Mouse (Mus musculus) gastrocnemius, postnatal 10 days (tissue): ENCODE data around the gene Slc2a4. TPM values are rescaled to one million over a fixed set of nuclear protein-coding genes. Genes with fewer than 3 reads are reported as not detected.
"Not testable (repeated sequence)": the region's sequence is repeated elsewhere in the genome, so short reads cannot be mapped to it uniquely, and the experiment has no call there.

Experiments used
- DNase-seq: peaks from one replicate; pipeline ENCODE4 v3.0.0; 2021; ENCODE audit warnings: mixed read lengths
- total RNA-seq, 2 experiments: library from RNA; stranded (reverse); gene quantifications; 2 replicates each; pipeline ENCODE4 v1.2.3; 2021

Slc2a4 gene
- total RNA-seq, 2 experiments from 2014 or later, result 128 to 165 TPM

DNA sequence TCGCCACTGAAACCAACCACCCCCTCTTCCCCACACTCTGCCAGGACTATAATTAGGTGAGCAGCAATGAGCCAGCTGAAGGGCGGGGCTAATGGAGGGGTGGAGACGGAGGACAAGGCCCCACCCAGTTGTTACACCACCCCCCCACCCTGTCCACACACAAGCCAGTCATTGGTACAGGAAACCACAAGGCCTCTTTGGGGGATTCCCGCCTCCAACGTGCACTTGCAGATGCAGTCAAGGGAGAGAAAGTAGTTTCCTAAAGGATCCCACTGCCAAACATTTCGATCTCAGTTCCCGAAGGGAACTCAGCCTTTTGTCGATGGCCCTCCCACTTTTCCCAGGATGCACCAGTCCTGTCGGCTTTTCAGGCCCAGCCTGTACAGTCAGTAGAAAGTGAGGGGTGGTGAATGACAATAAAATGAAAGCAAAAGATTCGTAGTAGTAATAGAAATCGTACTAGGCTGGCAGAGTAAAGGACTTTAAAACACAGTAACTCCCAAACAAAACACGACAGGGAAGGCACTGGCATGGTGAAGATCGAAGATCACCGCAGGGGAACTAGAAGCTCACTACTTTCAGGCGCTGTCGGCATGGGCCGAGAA is 28.2 kb downstream of the Slc2a4 start:
- DNase-seq, result peak; percentile 76

DNA sequence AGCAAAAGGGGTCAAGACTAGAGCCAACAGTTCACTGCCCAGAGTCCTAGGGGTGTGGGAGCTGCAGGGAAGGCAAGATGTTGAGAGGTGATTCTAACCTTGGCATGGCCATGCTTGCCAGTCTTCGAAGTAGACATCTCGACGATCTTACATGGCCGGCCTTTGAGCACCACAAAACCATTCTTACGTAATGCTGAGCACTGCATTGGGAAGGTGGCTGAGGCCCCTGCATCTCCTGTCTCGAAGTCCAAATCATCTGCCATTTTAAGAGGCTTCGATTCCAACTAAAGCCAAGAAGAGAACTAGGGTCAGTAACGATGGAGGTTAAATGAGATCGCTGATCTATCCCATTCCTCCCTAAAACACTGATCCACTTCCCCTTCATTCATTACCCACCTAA is 28.9 kb downstream of the Slc2a4 start:
- no peak for DNase-seq

DNA sequence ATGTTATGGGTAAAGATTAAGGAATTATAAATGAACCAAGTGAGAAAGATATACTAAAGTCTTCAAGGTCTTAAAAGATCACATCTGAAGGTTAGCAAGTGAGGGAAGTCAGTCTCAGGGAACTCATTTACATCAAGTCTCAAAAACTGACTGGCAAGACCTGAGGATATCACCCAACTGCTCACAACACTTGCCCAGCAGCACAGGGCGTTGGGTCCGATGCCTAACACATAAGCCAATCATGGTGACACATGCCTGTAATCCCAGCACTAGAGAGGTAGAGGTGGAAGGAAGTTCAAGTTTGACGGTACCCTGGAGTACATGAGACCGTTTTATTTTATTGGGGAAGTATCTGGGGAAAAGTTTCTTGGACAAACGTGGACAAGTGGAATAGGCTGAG is 29.9 kb downstream of the Slc2a4 start:
- DNase-seq, result no peak

DNA sequence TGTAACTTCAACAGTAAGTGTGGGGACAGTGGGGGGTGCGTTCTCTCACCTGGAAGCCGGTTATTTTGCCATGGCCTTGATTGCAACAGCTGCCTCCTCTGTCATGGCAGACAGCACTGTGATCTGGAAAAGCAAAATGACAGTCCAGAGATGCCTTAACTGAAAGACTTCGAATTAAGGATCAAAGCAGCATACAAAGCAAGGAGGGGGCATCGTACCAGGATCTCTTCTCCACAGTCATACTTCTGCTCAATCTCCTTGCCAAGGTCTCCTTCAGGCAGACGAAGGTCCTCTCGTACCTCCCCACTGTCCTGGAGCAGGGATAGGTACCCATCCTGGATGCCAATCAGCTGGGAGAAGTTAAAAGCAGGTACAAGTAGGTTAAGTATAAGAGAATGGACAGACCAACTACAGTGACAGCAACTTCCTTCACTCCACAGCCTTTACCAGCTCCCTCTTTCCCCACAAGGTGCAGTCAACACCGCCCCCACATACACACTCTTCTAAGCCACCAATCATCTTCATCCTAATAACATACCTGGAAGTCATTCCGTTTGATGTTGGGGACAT is 30.5 kb downstream of the Slc2a4 start:
- no peak for DNase-seq

DNA sequence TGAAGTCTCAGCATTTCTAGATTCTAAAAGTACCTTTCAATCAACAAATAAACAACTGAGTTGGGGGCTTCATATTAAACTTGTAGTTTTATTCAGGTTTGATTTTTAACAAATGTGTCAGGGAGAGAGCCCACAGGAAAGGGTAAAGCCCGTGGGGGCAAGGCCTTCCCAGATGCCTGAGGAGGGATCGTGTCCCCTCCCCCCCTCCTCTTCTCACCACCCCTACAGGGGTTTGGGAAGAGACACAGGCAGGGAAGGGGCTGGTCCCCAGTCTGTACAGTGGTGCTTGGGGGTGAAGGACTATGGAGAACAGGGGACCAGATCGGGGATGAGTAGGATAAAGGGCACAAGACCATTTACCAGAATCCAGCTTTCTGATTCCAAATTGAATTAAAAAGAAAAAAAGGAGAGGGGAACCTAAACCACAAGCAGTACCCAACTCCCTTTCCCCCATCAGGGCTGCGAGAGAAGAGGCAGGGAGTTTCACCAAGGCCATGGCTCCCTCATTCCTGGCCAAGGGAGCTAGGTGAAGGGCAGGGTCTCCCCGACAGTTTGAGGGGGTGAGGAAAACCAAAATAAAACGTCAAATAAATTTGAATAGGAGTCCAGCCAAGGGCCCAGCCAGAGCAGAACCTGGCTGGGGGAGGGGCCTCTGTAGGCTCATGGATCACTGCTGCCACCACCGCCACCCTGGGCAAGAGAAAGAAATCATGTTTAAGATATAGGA is 31.2 kb downstream of the Slc2a4 start:
- not testable (repeated sequence) for DNase-seq

DNA sequence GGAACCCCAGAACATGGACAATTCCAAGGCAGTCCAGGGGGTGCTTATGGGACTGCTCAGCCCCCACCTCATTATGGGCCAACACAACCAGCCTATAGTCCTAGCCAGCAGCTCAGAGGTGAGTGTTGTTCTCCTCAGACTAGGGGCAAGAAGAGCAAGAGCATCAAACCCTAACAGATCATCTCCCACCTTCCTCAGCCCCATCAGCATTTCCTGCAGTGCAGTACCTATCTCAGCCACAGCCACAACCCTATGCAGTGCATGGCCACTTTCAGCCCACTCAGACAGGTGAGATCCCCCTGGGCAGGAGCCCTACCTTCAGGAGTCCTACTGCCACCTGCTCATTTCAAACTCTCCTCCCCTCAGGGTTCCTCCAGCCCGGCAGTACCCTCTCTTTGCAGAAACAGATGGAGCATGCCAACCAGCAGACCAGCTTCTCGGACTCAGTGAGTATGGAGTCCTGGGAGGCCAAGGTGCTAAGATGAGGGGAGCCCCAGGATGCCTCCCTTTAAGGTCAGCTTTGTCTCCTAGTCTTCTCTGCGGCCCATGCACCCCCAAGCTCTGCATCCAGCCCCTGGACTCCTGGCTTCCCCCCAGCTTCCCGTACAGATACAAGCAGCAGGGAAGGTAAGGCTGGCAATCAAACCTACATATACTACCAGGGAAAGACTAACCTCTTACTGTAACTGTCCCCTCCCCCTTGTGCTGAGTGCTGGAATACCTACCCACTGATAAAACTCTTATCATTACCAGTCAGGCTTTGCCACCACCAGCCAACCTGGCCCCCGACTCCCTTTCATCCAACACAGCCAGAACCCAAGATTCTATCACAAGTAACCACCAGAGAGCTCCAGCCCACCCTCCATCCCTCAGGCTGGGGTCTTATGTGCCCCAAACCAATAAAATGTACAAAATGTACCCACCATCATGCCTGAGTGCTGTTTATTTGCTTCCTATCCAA is 32.0 kb downstream of the Slc2a4 start:
- no peak for DNase-seq

DNA sequence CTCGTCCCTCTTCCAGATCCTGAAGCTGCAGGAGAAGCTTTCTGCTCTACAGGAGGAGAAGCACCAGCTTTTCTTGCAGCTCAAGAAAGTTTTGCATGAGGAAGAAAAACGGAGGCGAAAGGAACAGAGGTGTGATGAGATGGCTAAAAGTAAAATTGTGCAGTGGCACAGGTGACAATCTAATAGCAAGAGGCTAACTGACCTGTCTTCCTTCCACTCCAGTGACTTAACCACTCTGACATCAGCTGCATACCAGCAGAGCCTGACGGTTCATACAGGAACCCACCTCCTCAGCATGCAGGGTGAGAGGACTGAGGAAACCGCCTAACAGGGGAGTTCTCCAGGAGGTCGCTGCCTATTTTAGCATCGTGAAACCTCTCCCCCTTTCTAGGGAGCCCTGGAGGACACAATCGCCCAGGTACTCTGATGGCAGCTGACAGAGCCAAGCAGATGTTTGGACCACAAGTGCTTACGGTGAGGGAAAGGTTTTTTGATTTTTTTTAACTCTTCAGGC is 33.0 kb downstream of the Slc2a4 start:
- DNase-seq, result no peak

DNA sequence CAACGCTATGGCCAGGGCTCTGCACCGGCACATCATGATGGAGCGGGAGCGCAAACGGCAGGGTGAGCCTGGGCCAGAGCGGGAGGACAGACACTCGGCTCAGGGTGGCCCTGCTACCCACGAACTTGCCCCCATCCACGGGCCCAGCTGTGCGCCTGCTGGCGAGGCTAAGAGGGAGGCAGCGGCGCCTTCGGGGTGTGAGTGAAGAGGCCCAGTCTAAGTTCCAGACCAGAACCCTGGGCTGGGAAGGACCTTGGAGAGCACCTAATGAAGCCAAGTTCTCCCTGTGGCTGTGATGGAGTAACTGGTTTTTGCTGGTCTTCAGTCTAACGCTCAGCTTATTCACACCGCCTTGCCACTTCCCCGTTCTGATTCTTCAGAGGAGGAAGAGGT is 33.6 kb downstream of the Slc2a4 start:
- no peak for DNase-seq

DNA sequence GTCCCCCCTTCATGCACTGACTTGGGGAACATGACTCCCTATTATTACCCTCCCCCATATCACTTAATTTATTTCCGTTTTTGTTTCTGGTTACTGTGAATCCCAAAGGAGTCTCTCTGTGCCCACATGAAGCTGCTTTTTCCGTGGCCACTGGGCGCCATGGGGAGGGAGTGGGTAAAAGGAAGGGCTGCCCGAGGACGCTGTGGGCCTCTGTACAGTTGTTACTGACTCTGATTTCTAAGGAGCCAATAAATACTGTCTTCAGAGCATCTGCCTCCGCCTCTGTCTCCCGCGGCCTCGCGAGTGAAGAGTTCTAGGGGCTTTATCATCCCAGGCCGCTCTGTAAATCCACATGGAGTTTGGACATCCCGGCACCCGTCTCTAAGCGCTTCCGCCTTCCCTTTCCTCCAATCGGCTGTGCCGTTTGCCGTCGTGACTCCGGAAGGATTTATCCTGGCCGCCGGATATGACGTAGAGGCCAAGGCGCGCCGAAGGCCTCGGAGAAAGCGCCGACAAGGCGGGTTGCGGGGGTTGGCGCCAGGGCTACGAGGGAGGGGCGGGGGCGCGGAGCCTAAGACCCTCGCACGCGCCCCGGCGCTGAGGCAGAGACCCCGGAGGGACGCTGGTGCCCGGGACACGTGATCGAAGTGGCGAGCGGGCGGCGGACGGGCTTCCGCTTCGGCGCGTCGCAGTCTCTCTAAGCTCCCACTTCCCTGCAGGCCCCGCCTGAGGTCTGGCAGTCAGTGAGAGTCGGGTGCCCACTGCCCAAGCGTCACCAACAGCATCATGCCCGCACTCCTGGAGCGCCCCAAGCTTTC is 34.2 kb downstream of the Slc2a4 start, which contains the start of gene Gps2:
Gps2 (plus strand) TSS at position 335 of the 818 bp plus-strand sequence.
- DNase-seq, result peak; percentile 89

DNA sequence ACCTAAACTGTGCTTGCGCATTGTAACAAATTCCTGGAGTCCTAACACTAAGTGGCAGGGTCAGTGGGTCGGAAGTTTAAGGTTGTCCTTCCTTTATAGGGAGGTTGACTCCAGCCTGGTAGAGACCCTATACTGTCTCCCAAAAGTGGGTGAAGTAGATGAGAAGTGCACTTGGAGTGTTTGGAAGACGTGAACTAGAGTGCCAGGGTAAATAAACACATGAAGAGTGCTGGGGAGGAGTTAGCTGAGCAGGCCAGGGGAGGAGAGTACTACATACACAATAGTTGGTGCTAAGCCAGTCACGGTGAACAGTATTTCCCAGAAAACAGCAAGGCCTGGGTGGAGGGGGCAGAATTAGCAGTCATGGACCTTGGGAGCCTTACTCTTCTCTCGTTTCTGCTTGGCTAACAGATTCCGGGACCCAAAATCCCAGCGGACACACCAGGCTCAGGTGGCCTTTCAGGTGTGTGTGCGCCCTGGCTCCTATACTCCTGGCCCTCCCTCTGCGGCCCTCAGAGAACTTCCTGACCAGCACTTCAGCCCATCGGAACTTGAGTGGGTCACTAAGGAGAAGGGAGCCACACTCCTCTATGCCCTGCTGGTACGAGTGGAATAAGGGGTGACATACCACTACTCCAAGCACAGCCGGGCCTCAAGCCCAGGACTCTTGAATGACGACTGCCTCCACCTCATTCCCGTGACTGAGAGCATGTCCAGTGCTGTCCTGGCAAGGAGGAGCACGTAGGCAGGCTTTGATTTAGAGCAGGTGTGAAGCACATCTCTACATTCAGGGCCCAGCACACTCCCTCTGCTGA is 35.1 kb downstream of the Slc2a4 start:
- DNase-seq, result no peak

DNA sequence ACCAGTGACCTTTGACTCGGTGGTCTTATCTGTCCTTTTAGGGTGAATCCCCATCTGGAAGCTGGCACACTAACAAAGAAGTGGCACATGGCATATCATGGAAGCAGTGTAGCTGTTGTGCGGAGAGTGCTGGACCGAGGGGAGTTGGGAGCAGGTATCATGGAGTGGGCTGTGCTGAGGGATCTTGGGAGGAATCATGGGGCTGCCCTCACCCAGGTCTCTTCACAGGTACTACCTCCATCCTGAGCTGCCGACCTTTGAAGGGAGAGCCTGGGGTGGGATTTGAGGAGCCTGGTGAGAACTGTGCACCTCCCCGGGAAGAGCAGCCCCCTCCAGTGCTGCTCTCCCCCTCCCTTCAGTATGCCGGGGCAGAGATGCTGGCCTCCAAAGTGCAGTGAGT is 36.3 kb downstream of the Slc2a4 start:
- no peak for DNase-seq

DNA sequence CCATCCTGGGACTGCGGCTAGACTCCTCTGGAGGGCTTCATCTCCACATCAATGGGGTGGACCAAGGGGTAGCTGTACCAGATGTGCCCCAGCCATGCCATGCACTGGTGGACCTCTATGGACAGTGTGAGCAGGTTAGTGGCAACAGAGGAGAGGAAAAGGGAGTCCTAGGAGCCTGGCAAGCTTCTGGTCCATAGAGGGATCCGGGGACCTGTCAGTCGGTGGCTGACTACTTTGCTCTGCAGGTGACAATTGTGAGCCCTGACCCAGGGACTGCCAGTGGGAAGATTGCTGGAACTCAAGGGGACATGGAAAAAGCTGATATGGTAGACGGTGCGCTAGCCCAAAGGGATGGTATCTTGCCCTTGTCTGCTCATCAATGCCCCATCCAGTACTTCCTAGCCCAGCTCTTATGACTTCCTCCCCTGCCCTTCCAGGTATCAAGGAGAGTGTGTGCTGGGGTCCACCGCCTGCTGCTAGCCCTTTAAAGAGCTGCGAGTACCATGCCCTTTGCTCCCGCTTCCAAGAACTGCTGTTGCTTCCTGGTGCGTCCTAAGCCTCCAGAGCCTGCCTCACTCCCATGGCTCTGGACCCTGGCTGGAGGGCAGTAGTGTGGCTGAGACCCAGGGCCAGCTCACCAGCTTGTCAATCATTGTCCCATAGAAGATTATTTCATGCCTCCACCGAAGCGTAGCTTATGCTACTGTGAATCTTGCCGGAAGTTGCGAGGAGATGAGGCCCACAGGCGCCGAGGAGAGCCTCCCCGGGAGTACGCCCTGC is 37.0 kb downstream of the Slc2a4 start:
- no peak for DNase-seq

DNA sequence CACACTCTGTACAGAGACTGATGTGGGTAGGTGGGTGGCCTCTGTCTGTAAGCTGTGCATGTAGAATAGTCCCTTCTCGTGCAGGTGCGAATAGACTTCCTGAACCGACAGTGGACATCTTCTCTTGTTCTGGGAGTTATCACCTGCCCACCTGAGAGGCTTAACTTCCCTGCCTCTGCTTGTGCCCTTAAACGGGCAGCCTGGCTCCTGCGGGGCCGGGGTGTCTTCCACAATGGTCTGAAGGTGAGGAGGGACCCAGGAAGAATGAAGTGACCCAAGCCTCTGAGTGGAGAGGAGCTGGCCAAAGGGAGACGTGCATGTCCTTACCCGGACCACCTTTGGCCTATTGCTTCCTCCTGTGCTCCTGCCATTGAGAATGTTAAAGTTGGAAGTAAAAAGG is 37.8 kb downstream of the Slc2a4 start:
- DNase-seq, result no peak

DNA sequence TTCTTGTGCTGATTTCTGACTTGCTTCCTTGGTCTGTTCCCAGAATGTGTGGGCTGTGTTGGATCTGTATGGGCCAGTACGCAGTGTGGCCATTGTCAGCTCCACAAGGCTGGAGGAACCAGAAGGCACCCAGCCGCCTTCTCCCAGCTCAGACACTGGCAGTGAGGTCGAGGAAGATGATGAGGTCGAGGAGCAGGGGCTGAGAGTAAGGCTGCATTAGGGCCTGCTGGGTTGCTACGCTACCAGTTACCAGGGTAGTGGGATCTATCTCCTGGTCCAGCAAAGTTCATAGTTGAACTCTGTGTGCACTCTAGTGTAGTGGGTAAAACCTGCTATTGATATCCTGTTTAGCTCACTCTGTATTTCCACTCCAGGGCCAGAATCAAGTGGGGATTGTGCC is 38.8 kb downstream of the Slc2a4 start:
- DNase-seq, result no peak

DNA sequence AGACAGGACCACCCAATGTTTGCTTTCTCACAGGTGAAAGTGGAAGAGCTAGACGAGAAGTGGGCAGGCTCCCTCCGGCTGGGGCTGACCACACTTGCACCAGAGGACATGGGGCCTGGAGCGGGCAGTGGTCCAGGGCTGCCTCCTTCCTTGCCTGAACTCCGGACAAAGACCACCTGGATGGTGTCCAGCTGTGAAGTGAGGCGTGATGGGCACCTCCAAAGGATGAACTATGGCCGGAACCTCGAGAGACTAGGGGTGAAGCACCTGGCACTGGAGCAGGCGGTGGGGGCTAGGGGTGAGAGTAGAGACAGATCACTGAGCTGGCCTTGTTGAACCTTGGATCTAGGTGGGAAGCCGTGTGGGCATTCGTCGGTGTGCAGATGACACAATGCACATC is 39.3 kb downstream of the Slc2a4 start:
- DNase-seq, result no peak

DNA sequence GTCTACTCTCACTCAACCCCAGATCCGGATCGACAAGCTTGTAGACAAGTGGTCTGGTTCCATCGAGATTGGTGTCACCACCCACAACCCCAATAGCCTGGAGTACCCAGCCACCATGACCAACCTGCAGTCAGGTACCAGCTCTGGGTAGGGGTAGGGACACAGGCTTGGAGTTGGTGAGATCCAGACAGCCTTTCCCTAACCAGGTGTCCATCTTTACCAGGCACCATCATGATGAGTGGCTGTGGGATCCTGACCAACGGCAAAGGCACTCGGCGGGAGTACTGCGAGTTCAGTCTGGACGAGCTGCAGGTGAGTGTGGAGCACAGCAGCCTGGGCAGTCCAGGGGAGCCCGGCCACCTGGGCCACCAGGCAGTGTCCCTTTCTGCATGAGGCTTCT is 43.7 kb downstream of the Slc2a4 start:
- DNase-seq, result no peak

DNA sequence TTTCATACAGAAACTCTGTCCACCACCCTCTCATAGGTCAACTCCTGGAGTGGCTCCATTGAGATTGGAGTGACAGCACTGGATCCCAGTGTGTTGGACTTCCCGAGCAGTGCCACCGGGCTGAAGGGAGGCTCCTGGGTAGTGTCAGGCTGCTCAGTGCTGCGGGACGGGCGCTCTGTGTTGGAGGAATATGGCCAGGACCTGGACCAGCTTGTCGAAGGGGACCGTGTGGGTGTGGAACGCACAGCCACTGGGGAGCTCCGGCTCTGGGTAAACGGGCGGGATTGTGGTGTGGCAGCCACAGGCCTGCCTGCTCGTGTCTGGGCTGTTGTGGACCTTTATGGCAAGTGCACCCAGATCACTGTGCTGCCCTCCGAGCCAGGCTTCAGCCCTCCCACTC is 45.0 kb downstream of the Slc2a4 start:
- DNase-seq, result peak; percentile 8

DNA sequence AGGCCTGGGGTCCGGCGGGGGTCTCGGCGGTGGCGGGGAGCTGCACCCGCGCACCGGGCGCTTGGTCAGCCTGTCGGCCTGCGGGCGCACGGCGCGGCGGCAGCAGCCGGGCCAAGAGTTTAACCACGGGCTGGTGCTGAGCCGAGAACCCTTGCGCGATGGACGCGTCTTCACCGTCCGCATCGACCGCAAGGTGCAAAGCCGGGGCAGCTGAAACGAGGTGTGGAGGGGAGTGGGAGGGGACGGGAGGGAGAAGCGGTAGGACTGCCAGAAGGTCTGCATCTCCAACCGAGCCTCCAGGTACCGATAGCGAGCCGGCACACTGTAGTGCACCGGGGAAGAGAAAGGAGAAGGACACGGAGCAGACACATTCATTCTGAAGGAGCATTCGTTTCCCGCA is 46.0 kb downstream of the Slc2a4 start:
- DNase-seq, result no peak

DNA sequence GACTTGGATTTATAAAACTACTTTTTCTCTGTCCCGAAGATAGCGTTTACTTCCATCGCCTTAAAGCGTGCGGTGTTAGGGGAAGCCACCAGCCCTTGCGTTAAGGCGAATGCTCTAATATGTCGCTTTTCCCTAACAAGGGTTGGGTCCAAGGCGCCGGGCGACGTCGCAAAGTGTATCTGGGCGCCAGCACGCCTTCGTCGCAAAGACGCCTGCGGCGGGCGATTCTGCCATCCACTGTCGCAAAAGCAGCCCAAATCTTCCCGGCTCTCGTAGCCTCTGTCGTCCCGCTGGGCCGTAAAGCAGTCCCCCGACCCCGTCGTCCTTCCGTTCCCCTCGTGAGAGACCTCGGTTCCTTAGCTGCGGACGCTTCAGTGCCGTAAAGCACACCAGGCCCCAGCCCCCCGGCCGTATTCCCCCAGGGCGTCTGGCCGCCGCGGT is 46.6 kb downstream of the Slc2a4 start:
- DNase-seq, result peak; percentile 90
